Mouse (Mus musculus) lung, postnatal 10 days (tissue): ENCODE results near the gene Lrrc20.
"Not testable (repeated sequence)": the region's sequence is repeated elsewhere in the genome, so short reads cannot be mapped to it uniquely, and the experiment has no call there.

Experiments
- DNase-seq: peaks from one replicate; pipeline ENCODE4 v3.0.0; 2021

Lrrc20 gene

GRCm38 (mm10) chr10:61587241-61587849, 111.7 kb downstream of the Lrrc20 start:
- DNase-seq, result no peak

- DNase-seq, result no peak
Observed at GRCm38 (mm10) chr10:61597991-61598390, 122.4 kb downstream of the Lrrc20 start.

- DNase-seq, result no peak
Observed at GRCm38 (mm10) chr10:61599556-61600114, 124.0 kb downstream of the Lrrc20 start.

- DNase-seq, result peak; percentile 74
Observed at GRCm38 (mm10) chr10:61602283-61603033, 126.9 kb downstream of the Lrrc20 start.

- no peak for DNase-seq
Observed at GRCm38 (mm10) chr10:61604376-61605065, 128.9 kb downstream of the Lrrc20 start.

GRCm38 (mm10) chr10:61605381-61605780, 129.8 kb downstream of the Lrrc20 start:
- not testable (repeated sequence) for DNase-seq

- peak; percentile 69 for DNase-seq
Observed at GRCm38 (mm10) chr10:61605851-61606250, 130.2 kb downstream of the Lrrc20 start.

GRCm38 (mm10) chr10:61608233-61608632, 132.6 kb downstream of the Lrrc20 start:
- no peak for DNase-seq

- peak; percentile 66 for DNase-seq
Observed at GRCm38 (mm10) chr10:61610650-61611235, 135.1 kb downstream of the Lrrc20 start.

GRCm38 (mm10) chr10:61614311-61614710, 138.7 kb downstream of the Lrrc20 start:
- DNase-seq, result no peak

- no peak for DNase-seq
Observed at GRCm38 (mm10) chr10:61618528-61618927, 142.9 kb downstream of the Lrrc20 start.

GRCm38 (mm10) chr10:61621681-61622080, 146.1 kb downstream of the Lrrc20 start:
- peak; percentile 18 for DNase-seq

GRCm38 (mm10) chr10:61623874-61624273, 148.3 kb downstream of the Lrrc20 start:
- not testable (repeated sequence) for DNase-seq

- no peak for DNase-seq
Observed at GRCm38 (mm10) chr10:61624771-61625170, 149.2 kb downstream of the Lrrc20 start.

- peak; percentile 15 for DNase-seq
Observed at GRCm38 (mm10) chr10:61625381-61626257, 150.0 kb downstream of the Lrrc20 start.

GRCm38 (mm10) chr10:61626551-61626950, 150.9 kb downstream of the Lrrc20 start:
- DNase-seq, result peak; percentile 49

- DNase-seq, result peak; percentile 39
Observed at GRCm38 (mm10) chr10:61627195-61627937, 151.8 kb downstream of the Lrrc20 start.

- no peak for DNase-seq
Observed at GRCm38 (mm10) chr10:61627938-61628250, 152.3 kb downstream of the Lrrc20 start.
